Mouse (Mus musculus) MN1 (cell line): ENCODE data around the gene Sec23b.
"Not testable (repeated sequence)": the region's sequence is repeated elsewhere in the genome, so short reads cannot be mapped to it uniquely, and the experiment has no call there.

ENCODE experiments used
- DNase-seq: peaks from one replicate; pipeline ENCODE4 v3.0.0-alpha.2; 2016; ENCODE audit warnings: low spot score

Sec23b gene

GRCm38 (mm10) chr2:144555820-144556552, at the start of gene Sec23b:
Gene Sec23b (plus strand): TSS chr2:144556229.
- peak; percentile 97 for DNase-seq

- no peak for DNase-seq
Measured at GRCm38 (mm10) chr2:144514619-144515018, 41.4 kb upstream of the Sec23b start.

GRCm38 (mm10) chr2:144519772-144520171, 36.3 kb upstream of the Sec23b start:
- no peak for DNase-seq

- peak; percentile 60 for DNase-seq
Measured at GRCm38 (mm10) chr2:144525856-144526255, 30.2 kb upstream of the Sec23b start.

- peak; percentile 97 for DNase-seq
Measured at GRCm38 (mm10) chr2:144526981-144527820, 28.8 kb upstream of the Sec23b start, which contains the start of the genes Dzank1 and Polr3f. Gene Dzank1 (minus strand): TSS chr2:144527414. Gene Polr3f (plus strand): TSS chr2:144527718.

GRCm38 (mm10) chr2:144527821-144528174, 28.2 kb upstream of the Sec23b start:
- DNase-seq = no peak

- DNase-seq = no peak
Measured at GRCm38 (mm10) chr2:144537123-144537522, 18.9 kb upstream of the Sec23b start.

GRCm38 (mm10) chr2:144541246-144541645, 14.8 kb upstream of the Sec23b start:
- DNase-seq = no peak

- DNase-seq = no peak
Measured at GRCm38 (mm10) chr2:144543670-144544069, 12.4 kb upstream of the Sec23b start.

- peak; percentile 39 for DNase-seq
Measured at GRCm38 (mm10) chr2:144544630-144545029, 11.4 kb upstream of the Sec23b start.

- DNase-seq = no peak
Measured at GRCm38 (mm10) chr2:144545061-144545460, 11.0 kb upstream of the Sec23b start.

GRCm38 (mm10) chr2:144545481-144545880, 10.5 kb upstream of the Sec23b start:
- DNase-seq = no peak

GRCm38 (mm10) chr2:144547559-144547958, 8.5 kb upstream of the Sec23b start:
- DNase-seq = no peak

GRCm38 (mm10) chr2:144550529-144550928, 5.5 kb upstream of the Sec23b start, which contains the start of gene Rbbp9:
Gene Rbbp9 (minus strand): TSS chr2:144550869.
- DNase-seq = peak; percentile 69

GRCm38 (mm10) chr2:144553905-144554304, 2.1 kb upstream of the Sec23b start:
- DNase-seq = no peak

- DNase-seq = no peak
Measured at GRCm38 (mm10) chr2:144555286-144555819, 676 bp upstream of the Sec23b start.

GRCm38 (mm10) chr2:144588723-144589122, 32.7 kb downstream of the Sec23b start:
- no peak for DNase-seq

- not testable (repeated sequence) for DNase-seq
Measured at GRCm38 (mm10) chr2:144593036-144593435, 37.0 kb downstream of the Sec23b start.

- peak; percentile 82 for DNase-seq
Measured at GRCm38 (mm10) chr2:144593951-144594651, 38.1 kb downstream of the Sec23b start, which contains the start of gene Smim26. Gene Smim26 (plus strand): TSS chr2:144594054.

- no peak for DNase-seq
Measured at GRCm38 (mm10) chr2:144598006-144598405, 42.0 kb downstream of the Sec23b start.

GRCm38 (mm10) chr2:144599831-144600687, 44.0 kb downstream of the Sec23b start, which contains the start of gene Dtd1:
Gene Dtd1 (plus strand): TSS chr2:144599897.
- DNase-seq = peak; percentile 87
